Mouse (Mus musculus) ES-E14 (cell line): ENCODE results near the gene Cd151.
"Not testable (repeated sequence)": the region's sequence is repeated elsewhere in the genome, so short reads cannot be mapped to it uniquely, and the experiment has no call there.

ENCODE experiments used
- HCFC1 ChIP-seq: IDR thresholded peaks from 2 replicates; pipeline ENCODE4 v1.6.1; 2012; ENCODE audit warnings: low read length, inconsistent platforms, borderline replicate concordance; ENCODE audit not compliant: insufficient read depth
- ZC3H11A ChIP-seq: IDR thresholded peaks from 2 replicates; pipeline ENCODE4 v1.6.1; 2012; ENCODE audit warnings: low read depth, mild to moderate bottlenecking, inconsistent platforms, low read length, borderline replicate concordance
- ZNF384 ChIP-seq: IDR thresholded peaks from 2 replicates; pipeline ENCODE4 v1.6.1; 2012; ENCODE audit warnings: low read depth, low read length, inconsistent platforms

- not testable (repeated sequence) for TF ChIP-seq HCFC1, ZC3H11A
- peak; percentile 92 for TF ChIP-seq ZNF384
Observed at GRCm38 (mm10) chr7:141446374-141446773, 20.8 kb upstream of the Cd151 start.
